Mouse (Mus musculus) lung, postnatal 0 days (tissue): ENCODE results near the gene Srebf2. TPM values are rescaled to one million over a fixed set of nuclear protein-coding genes. Genes with fewer than 3 reads are reported as not detected.

Experiments used
- ATAC-seq: fragments of 200-750 bp; cut with Nextera tagmentation; 2 replicates; pipeline ENCODE4 v1.8.0; 2017; ENCODE audit warnings: moderate library complexity
- DNase-seq: peaks from one replicate; pipeline ENCODE4 v3.0.0-alpha.2; 2016; ENCODE audit warnings: low spot score
- H3K27ac ChIP-seq: fragments of 300-500 bp; sonication (generic); 2 replicates; pipeline ENCODE4 v1.5.1; 2014; ENCODE audit warnings: antibody characterized with exemption, mild to moderate bottlenecking, low read length, mixed read lengths
- H3K27me3 ChIP-seq: fragments of 300-500 bp; sonication (generic); replicated peaks from 2 replicates; pipeline ENCODE4 v1.6.1; 2014; ENCODE audit warnings: low read length, mixed read lengths; ENCODE audit not compliant: insufficient read depth
- H3K36me3 ChIP-seq: fragments of 300-500 bp; sonication (generic); 2 replicates; pipeline ENCODE4 v1.6.1; 2014; ENCODE audit warnings: low read length, mixed read lengths; ENCODE audit not compliant: insufficient read depth
- H3K4me1 ChIP-seq: fragments of 300-500 bp; sonication (generic); 2 replicates; pipeline ENCODE4 v1.6.1; 2014; ENCODE audit warnings: antibody characterized with exemption, low read depth, low read length, mixed read lengths; ENCODE audit not compliant: insufficient read depth
- H3K4me2 ChIP-seq: fragments of 300-500 bp; sonication (generic); replicated peaks from 2 replicates; pipeline ENCODE4 v1.6.1; 2014; ENCODE audit warnings: low read depth, mild to moderate bottlenecking, low read length, moderate library complexity, mixed read lengths
- H3K4me3 ChIP-seq: fragments of 300-500 bp; sonication (generic); 2 replicates; pipeline ENCODE4 v1.5.1; 2014; ENCODE audit warnings: low read depth, low read length
- H3K9ac ChIP-seq: fragments of 300-500 bp; sonication (generic); replicated peaks from 2 replicates; pipeline ENCODE4 v1.6.1; 2014; ENCODE audit warnings: low read depth, mild to moderate bottlenecking
- H3K9me3 ChIP-seq: fragments of 300-500 bp; sonication (generic); 2 replicates; pipeline ENCODE4 v1.6.1; 2016; ENCODE audit warnings: low read length, mixed read lengths
- CTCF ChIP-seq: IDR thresholded peaks from 2 replicates; pipeline ENCODE4 v1.5.1; 2016; ENCODE audit warnings: antibody characterized with exemption, mild to moderate bottlenecking
- EP300 ChIP-seq: IDR thresholded peaks from 2 replicates; pipeline ENCODE4 v1.6.1; 2016; ENCODE audit warnings: antibody characterized with exemption, mild to moderate bottlenecking, control low read depth
- WGBS: fragments of 180-500 bp; shearing (Covaris S2); extraction: QIAGEN DNeasy Blood & Tissue Kit; methylation state at CpG from one replicate; pipeline ENCODE4 v1.1.7; 2014; 5-methylcytosine and 5-hydroxymethylcytosine counted together
- polyA plus RNA-seq: library from polyadenylated mRNA; unstranded; fragments of >200 nt; fragmentation: Nextera tagmentation; extraction: Ambion mirVana; gene quantifications from 2 replicates; pipeline ENCODE4 v1.2.1, GENCODE M21; 2015

The Srebf2 gene
- polyA plus RNA-seq, 1 experiment from 2014 or later = 115 TPM

DNA sequence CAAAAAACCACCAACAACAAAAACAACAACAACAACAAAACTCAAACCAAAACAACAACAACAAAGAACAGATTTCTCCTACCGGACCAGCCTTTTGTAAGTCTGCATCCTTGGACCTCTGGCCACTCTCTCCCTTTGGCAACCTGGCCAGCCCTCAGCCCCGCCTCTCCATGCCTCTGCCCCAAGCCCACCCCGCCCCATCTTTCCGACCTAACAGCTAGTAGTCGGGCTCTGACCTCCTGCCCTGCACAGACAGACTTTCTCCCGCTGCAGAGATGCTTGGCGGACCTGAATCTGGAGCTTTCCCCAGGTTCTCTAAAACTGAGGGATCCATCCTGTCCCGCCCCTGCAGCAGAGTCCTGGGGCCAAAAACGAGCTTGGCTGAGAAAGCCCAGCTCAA is 71.0 kb downstream of the Srebf2 start:
- H3K27me3 ChIP-seq = peaks cover 29% of the 10 kb centered on the region
- no peak for ATAC-seq
- WGBS = 36% methylated on average over 9 of the region's 9 CpGs

DNA sequence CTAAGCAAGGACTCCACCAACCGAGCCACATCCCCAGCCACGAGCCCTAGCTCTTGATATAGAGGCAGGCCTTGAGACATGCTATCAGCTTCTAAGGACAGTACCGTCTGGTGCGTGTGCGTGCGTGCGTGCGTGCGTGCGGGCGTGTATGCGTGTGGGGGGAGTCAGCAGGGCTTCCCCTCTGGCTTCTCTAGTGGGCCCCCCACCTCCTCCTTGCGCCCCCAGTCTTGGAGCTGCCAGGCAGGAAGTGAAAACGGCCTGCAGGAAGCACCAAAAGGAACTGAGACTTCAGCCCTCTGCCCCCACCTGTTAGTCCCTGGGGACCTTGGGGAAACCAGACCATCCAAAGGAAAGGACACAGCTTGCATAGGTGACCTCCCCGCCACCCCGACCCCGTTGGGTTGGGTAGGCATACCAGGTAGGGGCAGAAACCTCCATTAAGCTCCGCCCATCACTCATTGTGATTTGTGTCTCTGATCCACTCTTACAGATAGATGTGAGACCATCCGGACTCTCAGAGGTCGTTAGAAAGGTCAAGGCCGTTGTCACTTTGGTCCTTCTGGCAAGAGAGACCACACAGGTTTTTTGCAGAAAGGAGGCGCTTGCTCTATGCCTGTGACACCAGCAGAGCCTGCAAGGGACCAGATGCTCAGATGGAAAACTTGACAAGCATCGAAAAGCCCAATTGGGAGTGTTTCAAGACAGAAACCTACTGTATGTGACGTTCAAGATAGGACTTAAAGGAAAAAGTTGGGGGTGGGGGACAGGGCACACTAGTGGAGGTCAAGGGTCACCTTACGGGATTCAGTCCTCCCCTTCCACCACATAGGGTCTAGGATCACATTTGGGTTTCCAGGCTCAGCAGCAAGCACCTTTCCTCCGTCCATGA is 72.0 kb downstream of the Srebf2 start:
- no peak for DNase-seq
- H3K4me1 ChIP-seq = no peaks in the 10 kb centered on the region
- peaks cover 21% of the 10 kb centered on the region; the same call in 1 of the 2 replicates for H3K27me3 ChIP-seq
- no peak overlapping the region for H3K4me2 ChIP-seq
- H3K9me3 ChIP-seq = no peaks in the 10 kb centered on the region
- ATAC-seq = no peak
- no peak for TF ChIP-seq CTCF
- TF ChIP-seq EP300 = no peak
- H3K27ac ChIP-seq = no peak overlapping the region
- H3K36me3 ChIP-seq = no peaks in the 10 kb centered on the region
- H3K4me3 ChIP-seq = no peak overlapping the region
- H3K9ac ChIP-seq = no peak overlapping the region
- WGBS = 64% methylated on average over 26 of the region's 26 CpGs

More for the DNA sequence above, 71.0 kb downstream of the Srebf2 start:
- Histone ChIP-seq H3K9ac (no peak overlapping the region), H3K9me3 (no peaks in the 10 kb centered on the region), H3K4me3 (no peak overlapping the region), H3K4me1 (no peaks in the 10 kb centered on the region), H3K4me2 (no peak overlapping the region), H3K36me3 (no peaks in the 10 kb centered on the region), H3K27ac (no peak overlapping the region)
- no peak for DNase-seq
- TF ChIP-seq EP300 (no peak), CTCF (no peak)

DNA sequence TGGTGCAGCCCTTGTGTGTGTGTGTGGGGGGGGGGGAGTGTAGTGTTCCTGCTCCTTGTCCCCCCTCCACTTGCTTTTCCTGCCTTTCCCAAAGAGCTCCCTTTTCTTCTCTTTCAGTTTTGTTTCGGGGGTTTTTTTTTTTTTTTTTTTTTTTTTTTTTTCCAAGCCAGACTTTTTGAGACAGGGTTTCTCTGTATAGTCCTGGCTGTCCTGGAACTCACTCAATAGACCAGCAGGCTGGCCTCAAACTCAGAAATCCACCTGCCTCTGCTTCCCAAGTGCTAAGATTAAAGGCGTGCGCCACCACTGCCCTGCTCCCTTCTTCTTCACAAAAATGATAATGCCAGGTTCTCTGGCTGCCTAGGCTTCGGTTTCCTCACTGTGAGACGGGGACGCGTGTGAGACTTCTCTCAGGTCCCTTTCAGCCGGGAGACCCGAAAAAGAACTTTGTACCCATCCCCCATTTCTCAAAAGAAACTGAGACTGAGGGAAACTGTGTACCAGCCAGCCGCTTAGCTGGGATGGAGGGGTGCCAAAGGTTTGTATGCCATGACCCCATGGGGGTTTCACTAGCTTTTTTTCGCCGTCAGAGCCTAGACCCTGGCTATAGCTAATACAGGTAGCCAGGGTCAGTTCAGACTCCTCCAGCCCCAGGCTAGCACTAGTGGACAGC is 73.2 kb downstream of the Srebf2 start:
- H3K27ac ChIP-seq = no peak overlapping the region
- no peaks in the 10 kb centered on the region for H3K4me1 ChIP-seq
- H3K36me3 ChIP-seq = no peaks in the 10 kb centered on the region
- H3K9me3 ChIP-seq = no peaks in the 10 kb centered on the region
- H3K4me3 ChIP-seq = no peak overlapping the region
- ATAC-seq (no peak), DNase-seq (no peak)
- WGBS = 75% methylated on average over 11 of the region's 12 CpGs
- peaks cover 26% of the 10 kb centered on the region; the same call in 1 of the 2 replicates for H3K27me3 ChIP-seq
- TF ChIP-seq CTCF (no peak), EP300 (no peak)
- H3K4me2 ChIP-seq = no peak overlapping the region
- no peak overlapping the region for H3K9ac ChIP-seq

DNA sequence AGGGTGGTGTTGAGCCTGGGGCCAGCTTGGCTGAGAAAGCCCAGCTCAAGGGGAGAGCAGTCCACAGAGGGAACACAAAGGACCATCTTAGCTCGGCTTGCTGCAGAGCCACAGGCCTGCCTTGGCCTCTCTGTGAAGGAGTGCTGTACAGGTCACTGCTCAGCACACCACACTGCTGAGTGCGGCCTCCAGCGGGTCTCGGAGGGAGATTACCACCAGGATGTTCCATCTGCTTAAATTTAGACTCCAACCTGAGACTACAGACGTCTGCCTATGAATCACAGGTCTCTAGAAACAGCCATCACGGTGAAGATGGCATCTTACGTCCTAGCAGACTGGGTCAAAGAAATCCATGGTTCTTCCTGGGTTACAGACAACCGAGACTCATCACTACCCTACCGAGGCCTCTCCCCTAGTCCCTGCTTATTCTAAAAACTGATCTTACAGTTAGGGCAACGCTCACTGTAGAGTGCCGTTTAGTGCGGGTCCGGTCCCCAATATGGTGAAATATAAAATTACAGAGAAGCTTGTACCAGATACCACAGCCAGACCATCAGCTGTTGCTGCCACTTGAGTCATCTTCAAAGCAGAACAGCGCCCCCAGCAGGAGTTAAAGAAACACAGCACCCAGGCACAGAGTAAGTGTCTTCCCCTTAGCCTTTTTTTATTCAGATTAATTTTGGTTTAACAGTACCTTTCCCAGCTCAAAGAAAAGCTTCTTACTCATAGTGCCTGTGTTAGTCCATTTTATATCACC is 74.3 kb downstream of the Srebf2 start:
- ATAC-seq = no peak
- WGBS = 69% methylated on average over 14 of the region's 14 CpGs
- H3K36me3 ChIP-seq = no peaks in the 10 kb centered on the region

DNA sequence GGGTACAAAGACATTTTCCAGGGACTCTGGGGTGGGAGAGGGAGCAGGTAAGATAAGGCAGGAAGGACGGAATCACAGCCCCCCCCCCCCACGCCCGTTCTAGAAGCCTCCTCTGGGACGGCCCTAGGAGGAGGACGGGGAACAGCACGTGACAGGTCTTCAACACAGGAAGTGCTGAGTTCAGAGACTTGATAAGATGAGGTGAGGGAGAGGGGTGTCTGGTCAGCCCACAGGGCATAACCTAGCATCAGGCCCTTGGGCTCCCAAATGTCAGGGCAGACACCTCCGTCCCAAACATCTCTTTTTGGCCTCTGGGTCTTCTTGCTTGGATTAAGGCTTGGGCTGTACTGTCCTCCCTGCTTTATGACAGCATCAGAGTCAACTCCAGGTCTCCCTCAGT is 76.3 kb downstream of the Srebf2 start:
- H3K27me3 ChIP-seq = 0 out of 2 replicates have a peak, but pooled peaks cover 10% of the 10 kb centered on the region
- H3K9ac ChIP-seq = no peak overlapping the region
- 19% methylated on average over 6 of the region's 7 CpGs for WGBS
- DNase-seq (no peak), ATAC-seq (no peak)
- H3K4me1 ChIP-seq = no peaks in the 10 kb centered on the region
- no peaks in the 10 kb centered on the region for H3K9me3 ChIP-seq
- H3K4me2 ChIP-seq = no peak overlapping the region
- H3K36me3 ChIP-seq = no peaks in the 10 kb centered on the region
- no peak for TF ChIP-seq CTCF
- no peak for TF ChIP-seq EP300
- no peak overlapping the region for H3K4me3 ChIP-seq
- no peak overlapping the region for H3K27ac ChIP-seq

More for the DNA sequence above, 74.3 kb downstream of the Srebf2 start:
- H3K27me3 ChIP-seq = peaks cover 14% of the 10 kb centered on the region; the same call in 1 of the 2 replicates
- H3K27ac ChIP-seq = no peak overlapping the region
- H3K4me2 ChIP-seq = no peak overlapping the region
- no peak overlapping the region for H3K9ac ChIP-seq
- H3K9me3 ChIP-seq = no peaks in the 10 kb centered on the region
- H3K4me1 ChIP-seq = no peaks in the 10 kb centered on the region
- DNase-seq = no peak
- TF ChIP-seq CTCF (no peak), EP300 (no peak)
- H3K4me3 ChIP-seq = no peak overlapping the region
